Mouse (Mus musculus) 3134 (cell line): ENCODE results near the gene Mip.
"Not testable (repeated sequence)": the region's sequence is repeated elsewhere in the genome, so short reads cannot be mapped to it uniquely, and the experiment has no call there.

ENCODE experiments used
- DNase-seq: peaks from one replicate; pipeline ENCODE4 v3.0.0-alpha.2; 2011; ENCODE audit warnings: low spot score; ENCODE audit not compliant: insufficient read length; ENCODE audit errors: extremely low read depth

Mip gene

GRCm38 (mm10) chr10:128210954-128211353 is 14.7 kb upstream of the Mip start:
- peak; percentile 59 for DNase-seq

GRCm38 (mm10) chr10:128211390-128212108 is 14.1 kb upstream of the Mip start, which contains the start of gene Spryd4:
Gene Spryd4, minus strand, starts transcription at chr10:128211807.
- DNase-seq = peak; percentile 89

GRCm38 (mm10) chr10:128212148-128212547 is 13.5 kb upstream of the Mip start:
- DNase-seq = no peak

GRCm38 (mm10) chr10:128212871-128213323 is 12.7 kb upstream of the Mip start:
- DNase-seq = peak; percentile 35

- DNase-seq = not testable (repeated sequence)
Observed at GRCm38 (mm10) chr10:128214112-128214511, 11.5 kb upstream of the Mip start.

- no peak for DNase-seq
Observed at GRCm38 (mm10) chr10:128214981-128215380, 10.7 kb upstream of the Mip start.

GRCm38 (mm10) chr10:128218387-128219117 is 7.1 kb upstream of the Mip start:
- no peak for DNase-seq

GRCm38 (mm10) chr10:128221533-128222286 is 3.9 kb upstream of the Mip start:
- peak; percentile 41 for DNase-seq

GRCm38 (mm10) chr10:128225064-128225463 is 574 bp upstream of the Mip start:
- no peak for DNase-seq

- no peak for DNase-seq
Observed at GRCm38 (mm10) chr10:128227592-128227991, 2.0 kb downstream of the Mip start.

- no peak for DNase-seq
Observed at GRCm38 (mm10) chr10:128228009-128228408, 2.4 kb downstream of the Mip start.

GRCm38 (mm10) chr10:128230582-128230981 is 4.9 kb downstream of the Mip start:
- no peak for DNase-seq

- DNase-seq = no peak
Observed at GRCm38 (mm10) chr10:128231146-128231545, 5.5 kb downstream of the Mip start.

- DNase-seq = peak; percentile 88
Observed at GRCm38 (mm10) chr10:128231697-128232419, 6.2 kb downstream of the Mip start, which contains the start of gene Timeless. Gene Timeless, plus strand, starts transcription at chr10:128232065.

- DNase-seq = no peak
Observed at GRCm38 (mm10) chr10:128232420-128232985, 6.9 kb downstream of the Mip start.

GRCm38 (mm10) chr10:128236321-128236720 is 10.7 kb downstream of the Mip start:
- no peak for DNase-seq

- no peak for DNase-seq
Observed at GRCm38 (mm10) chr10:128237807-128238480, 12.3 kb downstream of the Mip start.

- no peak for DNase-seq
Observed at GRCm38 (mm10) chr10:128239140-128239539, 13.5 kb downstream of the Mip start.

GRCm38 (mm10) chr10:128240131-128240530 is 14.5 kb downstream of the Mip start:
- no peak for DNase-seq

GRCm38 (mm10) chr10:128243252-128243651 is 17.6 kb downstream of the Mip start:
- DNase-seq = no peak
